Mouse (Mus musculus): Measurements from ENCODE around the gene Elmo1.

DNA sequence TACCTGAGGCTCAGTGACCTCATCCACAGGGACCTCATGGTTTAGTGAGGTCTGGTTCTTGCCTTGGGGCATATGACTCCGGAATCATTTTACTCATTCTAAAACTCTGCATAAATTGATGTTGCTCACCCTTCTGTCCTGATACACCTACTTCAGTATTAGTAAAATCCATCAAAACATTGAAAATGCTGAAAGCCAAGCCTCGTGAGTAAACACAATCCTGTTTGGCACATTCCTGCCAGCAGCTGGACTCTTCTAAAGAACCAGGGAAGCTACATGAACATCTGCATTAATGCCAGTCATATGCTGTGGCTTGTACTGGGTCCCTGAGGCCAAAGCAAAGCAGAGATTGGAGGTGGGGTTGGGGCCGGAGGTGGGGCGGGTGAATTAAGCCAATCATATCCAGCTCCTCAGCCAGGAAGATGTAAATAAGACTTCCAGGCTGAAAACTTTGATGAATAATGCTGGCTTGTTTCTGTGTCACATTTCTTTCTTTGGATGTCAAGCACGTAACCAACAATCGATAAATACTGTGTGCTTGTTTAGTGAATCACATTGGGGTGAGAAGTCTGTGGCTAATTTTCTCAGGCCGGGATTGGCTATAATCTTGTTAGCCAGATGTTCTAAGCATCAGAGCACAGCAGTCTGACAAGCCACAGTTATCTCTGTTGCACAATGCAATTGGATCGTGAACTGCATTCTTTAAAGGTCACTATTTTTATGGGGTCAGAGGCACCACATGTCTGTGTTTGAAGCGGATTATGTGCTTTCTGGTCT lies 24.9 kb downstream of the Elmo1 start:
- TF ChIP-seq CTCF (IDR thresholded peaks at IDR 0.05; ENCODE audit: low read depth, low read length) (no peak), POLR2A (IDR thresholded peaks at IDR 0.05; ENCODE audit: extremely low read depth, insufficient read depth, low read length) (no peak)

Data from liver, adult 2 months (tissue).